ENCODE assay signal across 18 mouse cellular contexts in the genomic region with DNA sequence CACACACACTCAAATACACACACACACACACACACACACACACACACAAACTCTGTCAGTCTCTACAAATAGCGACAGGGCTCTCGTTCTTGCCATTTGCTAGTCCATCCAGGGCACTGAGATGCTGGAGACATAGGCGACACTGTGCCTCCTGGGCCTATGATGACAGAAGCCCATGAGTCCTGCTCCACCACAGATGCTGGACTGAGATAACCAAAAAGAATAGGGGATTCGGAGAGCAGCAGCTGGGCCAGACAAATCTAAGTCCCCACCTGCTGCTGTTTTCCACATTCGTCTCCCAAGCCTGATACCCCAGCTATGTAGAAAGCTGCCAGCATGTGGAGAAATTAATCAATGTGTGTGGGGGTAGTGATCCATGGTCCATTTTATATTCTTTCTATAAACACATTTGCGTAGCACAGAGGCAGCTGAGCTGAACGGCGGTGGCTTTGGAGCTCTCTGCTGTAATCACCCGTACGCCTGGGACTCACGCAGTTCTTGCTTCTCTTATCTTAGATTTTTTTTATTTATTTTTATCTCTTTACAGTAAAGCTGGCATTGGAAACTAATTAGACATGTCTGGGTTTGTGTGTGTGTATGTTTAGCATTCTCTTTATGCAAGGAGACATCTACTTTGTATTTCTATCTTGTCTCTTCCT.
A peak's percentile ranks its signal among the peaks of the same experiment; 100 is the strongest.
DNase-seq lines count a peak whose midpoint lies in the region; ATAC-seq and TF ChIP-seq lines count a peak whose summit lies in the region.
"Had no signal": no experiment of that assay in that cellular context is flagged by ENCODE, and none has a peak within 500 bp of the region (broad histone marks: within the 10 kb centered on the region; RNA-seq: fewer than 3 reads in every experiment).

No protein-coding gene starts in this region.

- H3K36me3 ChIP-seq in forebrain, embryonic 13.5 days (ENCODE audit: poor library complexity, severe bottlenecking) = peaks cover 7% of the 10 kb centered on the region; the same call in 1 of the 2 replicates
- H3K36me3 ChIP-seq in forebrain, embryonic 11.5 days (ENCODE audit: control insufficient read depth, insufficient read depth, low read length) = no peaks in the 10 kb centered on the region
- 0 out of 2 replicates have a peak, but pooled peaks cover 5% of the 10 kb centered on the region for H3K36me3 ChIP-seq in midbrain, embryonic 12.5 days
- H3K36me3 ChIP-seq in midbrain, embryonic 10.5 days = no peaks in the 10 kb centered on the region
- H3K36me3 ChIP-seq in limb, embryonic 14.5 days (ENCODE audit: control insufficient read depth, insufficient read depth, low read length) = no peaks in the 10 kb centered on the region
- H3K36me3 ChIP-seq: heart, embryonic 12.5 days had no signal

- 62% methylated on average over 11 of the region's 11 CpGs for WGBS in forebrain, embryonic 13.5 days
- WGBS in forebrain, embryonic 11.5 days = 89% methylated on average over 11 of the region's 11 CpGs
- 72% methylated on average over 11 of the region's 11 CpGs for WGBS in midbrain, embryonic 12.5 days
- WGBS in midbrain, embryonic 10.5 days = 90% methylated on average over 11 of the region's 11 CpGs
- whole genome bisulfite sequencing in limb, embryonic 14.5 days = 80% methylated on average over 11 of the region's 11 CpGs
- WGBS in olfactory bulb, adult 2 months = 57% methylated on average over 11 of the region's 11 CpGs

- no peak for DNase-seq in forebrain, embryonic 11.5 days (ENCODE audit: low spot score)
- no peak for DNase-seq in midbrain, embryonic 10.5 days (ENCODE audit: low spot score)
- DNase-seq in limb, embryonic 14.5 days (ENCODE audit: low spot score) = peak; percentile 7
- no peak for DNase-seq in thymus, postnatal 14 days
- no peak for DNase-seq in urinary bladder, adult 18-20 months (ENCODE audit: low spot score in 2 of 2)
- DNase-seq: adrenal gland, postnatal 10 days; cerebellum, adult 2 months; heart, postnatal 4 days; kidney, adult 11 months; kidney, postnatal 14 days; left cerebral cortex, postnatal 4 days had no signal

- TF ChIP-seq CTCF in olfactory bulb, adult 2 months (IDR thresholded peaks at IDR 0.05; ENCODE audit: insufficient read depth, low read depth, low read length) = no peak

- 0 out of 2 replicates have a peak overlapping the region, but pooled peaks have one; percentile 18 for H3K9ac ChIP-seq in forebrain, embryonic 13.5 days
- no peak overlapping the region for H3K9ac ChIP-seq in forebrain, embryonic 11.5 days (ENCODE audit: low read length)
- no peak overlapping the region for H3K9ac ChIP-seq in midbrain, embryonic 12.5 days (replicated peaks)
- H3K9ac ChIP-seq in limb, embryonic 14.5 days (ENCODE audit: low read depth, low read length, severe bottlenecking) = no peak overlapping the region
- H3K9ac ChIP-seq: heart, embryonic 12.5 days; liver, embryonic 14.5 days had no signal

- no peak overlapping the region for H3K4me2 ChIP-seq in forebrain, embryonic 13.5 days
- H3K4me2 ChIP-seq in forebrain, embryonic 11.5 days (ENCODE audit: low read depth, low read length, severe bottlenecking) = no peak overlapping the region
- H3K4me2 ChIP-seq in midbrain, embryonic 12.5 days (replicated peaks) = no peak overlapping the region
- H3K4me2 ChIP-seq in limb, embryonic 14.5 days (replicated peaks; ENCODE audit: low read depth, low read length, severe bottlenecking) = no peak overlapping the region
- H3K4me2 ChIP-seq: heart, embryonic 12.5 days had no signal

- no peak for TF ChIP-seq POLR2A in limb, embryonic 14.5 days (IDR thresholded peaks at IDR 0.05; ENCODE audit: borderline replicate concordance, extremely low read depth, insufficient read depth, insufficient read length)
- no peak for TF ChIP-seq POLR2A in olfactory bulb, adult 2 months (IDR thresholded peaks at IDR 0.05; ENCODE audit: insufficient read depth, low read depth, low read length)

- no peaks in the 10 kb centered on the region for H3K27me3 ChIP-seq in forebrain, embryonic 13.5 days
- H3K27me3 ChIP-seq in forebrain, embryonic 11.5 days (ENCODE audit: control insufficient read depth, insufficient read depth, low read length) = no peaks in the 10 kb centered on the region
- H3K27me3 ChIP-seq in midbrain, embryonic 12.5 days = no peaks in the 10 kb centered on the region
- H3K27me3 ChIP-seq in midbrain, embryonic 10.5 days (ENCODE audit: low read depth, poor library complexity, severe bottlenecking) = no peaks in the 10 kb centered on the region
- H3K27me3 ChIP-seq in limb, embryonic 14.5 days (ENCODE audit: control insufficient read depth, insufficient read depth, low read length) = no peaks in the 10 kb centered on the region
- H3K27me3 ChIP-seq: CH12.LX; heart, embryonic 12.5 days had no signal

- peak overlapping the region; percentile 36 for H3K27ac ChIP-seq in forebrain, embryonic 13.5 days
- no peak overlapping the region for H3K27ac ChIP-seq in forebrain, embryonic 11.5 days (ENCODE audit: low read depth, low read length)
- peak overlapping the region; percentile 30; the same call in 1 of the 2 replicates for H3K27ac ChIP-seq in midbrain, embryonic 12.5 days (replicated peaks)
- H3K27ac ChIP-seq in midbrain, embryonic 10.5 days (replicated peaks) = no peak overlapping the region
- H3K27ac ChIP-seq in limb, embryonic 14.5 days (replicated peaks; ENCODE audit: low read depth, low read length) = no peak overlapping the region
- H3K27ac ChIP-seq in olfactory bulb, adult 2 months (ENCODE audit: insufficient read depth, low read depth, low read length) = peak overlapping the region; percentile 17; the same call in 1 of the 2 replicates
- H3K27ac ChIP-seq: liver, embryonic 14.5 days had no signal

- no peak for ATAC-seq in forebrain, embryonic 13.5 days
- ATAC-seq in forebrain, embryonic 11.5 days (replicated peaks; ENCODE audit: low FRiP score) = no peak
- no peak for ATAC-seq in midbrain, embryonic 12.5 days (ENCODE audit: low FRiP score, low read depth)
- ATAC-seq in limb, embryonic 14.5 days (ENCODE audit: low FRiP score, low read depth) = peak; percentile 55; the same call in 1 of the 2 replicates
- ATAC-seq: lung, postnatal 0 days had no signal

- H3K4me1 ChIP-seq in forebrain, embryonic 13.5 days = peaks cover 27% of the 10 kb centered on the region
- H3K4me1 ChIP-seq in forebrain, embryonic 11.5 days (replicated peaks; ENCODE audit: control insufficient read depth, insufficient read depth, low read length) = no peaks in the 10 kb centered on the region
- H3K4me1 ChIP-seq in midbrain, embryonic 12.5 days = peaks cover 24% of the 10 kb centered on the region; the same call in 1 of the 2 replicates
- H3K4me1 ChIP-seq in midbrain, embryonic 10.5 days = peaks cover 12% of the 10 kb centered on the region
- H3K4me1 ChIP-seq in limb, embryonic 14.5 days (ENCODE audit: control insufficient read depth, insufficient read depth, low read length) = no peaks in the 10 kb centered on the region
- H3K4me1 ChIP-seq in olfactory bulb, adult 2 months (ENCODE audit: control insufficient read depth, insufficient read depth, low read length) = peaks cover 9% of the 10 kb centered on the region
- H3K4me1 ChIP-seq: heart, embryonic 12.5 days had no signal

- H3K9me3 ChIP-seq in forebrain, embryonic 13.5 days (replicated peaks) = no peaks in the 10 kb centered on the region
- no peaks in the 10 kb centered on the region for H3K9me3 ChIP-seq in forebrain, embryonic 11.5 days (ENCODE audit: control insufficient read depth, low read length)
- H3K9me3 ChIP-seq in midbrain, embryonic 12.5 days = no peaks in the 10 kb centered on the region
- no peaks in the 10 kb centered on the region for H3K9me3 ChIP-seq in midbrain, embryonic 10.5 days (replicated peaks)
- no peaks in the 10 kb centered on the region for H3K9me3 ChIP-seq in limb, embryonic 14.5 days (ENCODE audit: control insufficient read depth, low read length)
- H3K9me3 ChIP-seq: heart, embryonic 12.5 days had no signal

- H3K4me3 ChIP-seq in forebrain, embryonic 13.5 days = no peak overlapping the region
- no peak overlapping the region for H3K4me3 ChIP-seq in forebrain, embryonic 11.5 days (ENCODE audit: low read depth, low read length)
- no peak overlapping the region for H3K4me3 ChIP-seq in midbrain, embryonic 12.5 days
- no peak overlapping the region for H3K4me3 ChIP-seq in midbrain, embryonic 10.5 days
- no peak overlapping the region for H3K4me3 ChIP-seq in limb, embryonic 14.5 days (replicated peaks; ENCODE audit: low read length)
- no peak overlapping the region for H3K4me3 ChIP-seq in olfactory bulb, adult 2 months (ENCODE audit: insufficient read depth, low read depth, low read length)
- H3K4me3 ChIP-seq: heart, embryonic 12.5 days had no signal

Comparison
In these comparisons a context has a peak if more than half of its experiments do, and no peak if none do; other contexts are left out.
1. H3K27ac ChIP-seq: peak in forebrain, embryonic 13.5 days (single experiment), midbrain, embryonic 12.5 days (single experiment) and olfactory bulb, adult 2 months (single experiment); none in forebrain, embryonic 11.5 days (single experiment), midbrain, embryonic 10.5 days (single experiment) and limb, embryonic 14.5 days (single experiment).